Mouse (Mus musculus): ENCODE measurements around the gene Dnm3. TPM values are rescaled to one million over a fixed set of nuclear protein-coding genes. Genes with fewer than 3 reads are reported as not detected.

The Dnm3 gene
- polyA plus RNA-seq, 1 experiment from 2014 or later = 8.3 TPM

- Histone ChIP-seq H3K27ac (no peak overlapping the region), H3K9ac (ENCODE audit: low read depth, low read length) (no peak overlapping the region), H3K4me1 (replicated peaks; ENCODE audit: insufficient read depth, low read length) (no peaks in the 10 kb centered on the region), H3K4me2 (ENCODE audit: low read length) (no peak overlapping the region), H3K4me3 (replicated peaks; ENCODE audit: low read depth, low read length) (no peak overlapping the region), H3K9me3 (replicated peaks; ENCODE audit: low read length) (no peaks in the 10 kb centered on the region), H3K36me3 (ENCODE audit: insufficient read depth, low read length) (no peaks in the 10 kb centered on the region), H3K27me3 (ENCODE audit: insufficient read depth, low read length) (no peaks in the 10 kb centered on the region)
- DNase-seq (ENCODE audit: low spot score) = no peak
- ATAC-seq (replicated peaks; ENCODE audit: low FRiP score, low read depth) = no peak
- 59% methylated on average over 7 of the region's 7 CpGs for WGBS
- no peak for TF ChIP-seq CTCF (IDR thresholded peaks at IDR 0.05; ENCODE audit: low read depth)
These were observed 377.6 kb downstream of the Dnm3 start for GRCm38 (mm10) chr1:162100033-162100820.

DNA sequence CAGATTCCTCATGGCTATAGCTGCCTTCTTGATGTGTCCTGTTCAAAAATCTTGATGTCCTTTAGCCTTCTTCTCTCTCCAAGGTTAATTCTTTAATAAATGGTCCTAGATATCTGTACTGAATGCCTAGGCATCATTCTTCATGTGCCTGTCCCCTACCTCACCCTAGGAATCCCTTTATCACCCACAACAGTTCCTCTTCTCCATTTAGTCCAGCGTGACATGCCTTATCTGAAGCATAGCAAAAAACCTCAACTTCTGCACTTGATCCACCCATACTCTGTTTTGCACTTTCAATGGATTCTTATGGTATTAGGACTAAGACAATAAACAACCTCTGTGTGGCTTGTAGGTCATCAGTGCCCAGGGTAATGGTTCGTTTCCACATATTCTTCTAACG lies 378.6 kb downstream of the Dnm3 start:
- DNase-seq (ENCODE audit: low spot score) (no peak), ATAC-seq (replicated peaks; ENCODE audit: low FRiP score, low read depth) (no peak)
- no peaks in the 10 kb centered on the region for H3K9me3 ChIP-seq (replicated peaks; ENCODE audit: low read length)
- H3K36me3 ChIP-seq (ENCODE audit: insufficient read depth, low read length) = no peaks in the 10 kb centered on the region
- WGBS = 79% methylated on average over 3 of the region's 3 CpGs
- no peak for TF ChIP-seq CTCF (IDR thresholded peaks at IDR 0.05; ENCODE audit: low read depth)
- H3K9ac ChIP-seq (ENCODE audit: low read depth, low read length) = no peak overlapping the region
- no peaks in the 10 kb centered on the region for H3K27me3 ChIP-seq (ENCODE audit: insufficient read depth, low read length)
- no peak overlapping the region for H3K27ac ChIP-seq
- no peak overlapping the region for H3K4me2 ChIP-seq (ENCODE audit: low read length)
- no peak overlapping the region for H3K4me3 ChIP-seq (replicated peaks; ENCODE audit: low read depth, low read length)
- H3K4me1 ChIP-seq (replicated peaks; ENCODE audit: insufficient read depth, low read length) = no peaks in the 10 kb centered on the region

- DNase-seq (ENCODE audit: low spot score) (no peak), ATAC-seq (replicated peaks; ENCODE audit: low FRiP score, low read depth) (no peak)
- H3K36me3 ChIP-seq (ENCODE audit: insufficient read depth, low read length) = no peaks in the 10 kb centered on the region
- H3K4me2 ChIP-seq (ENCODE audit: low read length) = no peak overlapping the region
- H3K9me3 ChIP-seq (replicated peaks; ENCODE audit: low read length) = no peaks in the 10 kb centered on the region
- TF ChIP-seq CTCF (IDR thresholded peaks at IDR 0.05; ENCODE audit: low read depth) = no peak
- no peak overlapping the region for H3K9ac ChIP-seq (ENCODE audit: low read depth, low read length)
- H3K27ac ChIP-seq = no peak overlapping the region
- no peak overlapping the region for H3K4me3 ChIP-seq (replicated peaks; ENCODE audit: low read depth, low read length)
- H3K27me3 ChIP-seq (ENCODE audit: insufficient read depth, low read length) = no peaks in the 10 kb centered on the region
- WGBS = 50% methylated on average over 8 of the region's 8 CpGs
- peaks cover 3% of the 10 kb centered on the region; the same call in 1 of the 2 replicates for H3K4me1 ChIP-seq (replicated peaks; ENCODE audit: insufficient read depth, low read length)
These were observed 383.1 kb downstream of the Dnm3 start for GRCm38 (mm10) chr1:162094523-162095272.

DNA sequence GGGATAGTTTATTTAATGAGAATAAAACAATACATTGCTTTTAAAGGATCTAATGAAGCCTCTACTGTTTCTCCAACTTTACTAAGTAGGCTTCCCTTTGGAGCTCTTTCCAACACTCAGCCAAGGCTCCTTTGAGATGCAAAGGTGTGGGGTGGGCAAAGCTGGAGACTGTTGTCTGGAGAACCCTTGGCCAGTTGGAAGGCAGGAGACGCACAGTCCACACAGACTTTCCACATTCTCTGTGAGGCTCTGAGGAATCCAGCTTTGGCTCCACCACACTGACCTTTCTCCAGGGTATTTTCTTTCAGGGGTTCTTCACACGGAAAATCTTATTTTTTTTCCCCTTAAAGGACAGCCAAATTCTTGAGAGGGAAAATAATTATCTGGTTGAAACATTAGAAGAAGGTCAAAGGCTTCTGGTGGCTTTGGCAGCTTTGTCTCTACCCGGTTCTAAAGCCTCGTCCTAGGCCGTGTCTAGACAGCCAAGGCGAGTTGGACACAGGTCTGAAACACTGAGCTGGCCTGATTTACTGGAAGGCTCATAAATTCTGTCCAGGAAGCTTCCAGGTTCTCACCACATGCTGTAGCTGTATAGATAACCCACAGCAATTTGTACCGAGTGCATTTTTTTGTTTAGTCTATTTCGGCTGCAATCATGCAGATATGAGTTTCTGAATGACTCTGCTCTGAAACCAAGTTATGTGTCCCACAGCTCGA lies 383.9 kb downstream of the Dnm3 start:
- no peaks in the 10 kb centered on the region for H3K9me3 ChIP-seq (replicated peaks; ENCODE audit: low read length)
- ATAC-seq (replicated peaks; ENCODE audit: low FRiP score, low read depth) = no peak

GRCm38 (mm10) chr1:162092899-162093659 lies 384.8 kb downstream of the Dnm3 start:
- Histone ChIP-seq H3K4me3 (replicated peaks; ENCODE audit: low read depth, low read length) (no peak overlapping the region), H3K36me3 (ENCODE audit: insufficient read depth, low read length) (no peaks in the 10 kb centered on the region), H3K9me3 (replicated peaks; ENCODE audit: low read length) (no peaks in the 10 kb centered on the region), H3K9ac (ENCODE audit: low read depth, low read length) (no peak overlapping the region), H3K4me2 (ENCODE audit: low read length) (no peak overlapping the region), H3K27me3 (ENCODE audit: insufficient read depth, low read length) (no peaks in the 10 kb centered on the region), H3K4me1 (replicated peaks; ENCODE audit: insufficient read depth, low read length) (peaks cover 3% of the 10 kb centered on the region; the same call in 1 of the 2 replicates), H3K27ac (no peak overlapping the region)
- ATAC-seq (replicated peaks; ENCODE audit: low FRiP score, low read depth) = no peak
- peak; percentile 32 for DNase-seq (ENCODE audit: low spot score)
- no peak for TF ChIP-seq CTCF (IDR thresholded peaks at IDR 0.05; ENCODE audit: low read depth)
- 63% methylated on average over 3 of the region's 3 CpGs for WGBS

More for the DNA sequence above, 383.9 kb downstream of the Dnm3 start:
- TF ChIP-seq CTCF (IDR thresholded peaks at IDR 0.05; ENCODE audit: low read depth) = no peak
- 15% methylated on average over 9 of the region's 9 CpGs for WGBS
- peak overlapping the region; percentile 54 for H3K27ac ChIP-seq
- H3K9ac ChIP-seq (ENCODE audit: low read depth, low read length) = no peak overlapping the region
- H3K4me2 ChIP-seq (ENCODE audit: low read length) = no peak overlapping the region
- peak; percentile 65 for DNase-seq (ENCODE audit: low spot score)
- H3K4me1 ChIP-seq (replicated peaks; ENCODE audit: insufficient read depth, low read length) = peaks cover 3% of the 10 kb centered on the region; the same call in 1 of the 2 replicates
- no peak overlapping the region for H3K4me3 ChIP-seq (replicated peaks; ENCODE audit: low read depth, low read length)
- H3K36me3 ChIP-seq (ENCODE audit: insufficient read depth, low read length) = no peaks in the 10 kb centered on the region
- H3K27me3 ChIP-seq (ENCODE audit: insufficient read depth, low read length) = no peaks in the 10 kb centered on the region

Measured in kidney, postnatal 0 days (tissue).